Mouse (Mus musculus) hindbrain, embryonic 15.5 days (tissue): ENCODE data around the gene Gpn2. TPM values are rescaled to one million over a fixed set of nuclear protein-coding genes. Genes with fewer than 3 reads are reported as not detected.

Source experiments
- ATAC-seq: fragments of 200-750 bp; cut with Nextera tagmentation; 2 replicates; pipeline ENCODE4 v1.8.0; 2017; ENCODE audit warnings: low read depth, moderate number of reproducible peaks, moderate TSS enrichment; ENCODE audit not compliant: low FRiP score
- H3K27ac ChIP-seq: fragments of 300-500 bp; sonication (generic); replicated peaks from 2 replicates; pipeline ENCODE4 v1.5.1; 2015; ENCODE audit warnings: mild to moderate bottlenecking, inconsistent platforms
- H3K27me3 ChIP-seq: fragments of 300-500 bp; sonication (generic); 2 replicates; pipeline ENCODE4 v1.6.1; 2015; ENCODE audit warnings: control low read depth, inconsistent platforms
- H3K36me3 ChIP-seq: fragments of 300-500 bp; sonication (generic); 2 replicates; pipeline ENCODE4 v1.6.1; 2015; ENCODE audit warnings: control low read depth, inconsistent platforms
- H3K4me1 ChIP-seq: fragments of 300-500 bp; sonication (generic); replicated peaks from 2 replicates; pipeline ENCODE4 v1.6.1; 2015; ENCODE audit warnings: control low read depth, inconsistent platforms
- H3K4me2 ChIP-seq: fragments of 300-500 bp; sonication (generic); 2 replicates; pipeline ENCODE4 v1.6.1; 2015; ENCODE audit warnings: moderate library complexity, mild to moderate bottlenecking, inconsistent platforms
- H3K4me3 ChIP-seq: fragments of 300-500 bp; sonication (generic); 2 replicates; pipeline ENCODE4 v1.5.1; 2015; ENCODE audit warnings: mild to moderate bottlenecking, inconsistent platforms
- H3K9ac ChIP-seq: fragments of 300-500 bp; sonication (generic); 2 replicates; pipeline ENCODE4 v1.6.1; 2015; ENCODE audit warnings: inconsistent platforms
- H3K9me3 ChIP-seq: fragments of 300-500 bp; sonication (generic); 2 replicates; pipeline ENCODE4 v1.6.1; 2016; ENCODE audit warnings: control low read depth, inconsistent platforms
- WGBS: fragments of 180-500 bp; shearing (Covaris S2); methylation state at CpG from one replicate; pipeline ENCODE4 v1.1.7; 2015; 5-methylcytosine and 5-hydroxymethylcytosine counted together
- polyA plus RNA-seq: library from polyadenylated mRNA; unstranded; fragments of >200 nt; fragmentation: Nextera tagmentation; extraction: Ambion mirVana; gene quantifications from 2 replicates; pipeline ENCODE4 v1.2.1, GENCODE M21; 2015

The Gpn2 gene
- polyA plus RNA-seq, 1 experiment from 2014 or later = 17.6 TPM

DNA sequence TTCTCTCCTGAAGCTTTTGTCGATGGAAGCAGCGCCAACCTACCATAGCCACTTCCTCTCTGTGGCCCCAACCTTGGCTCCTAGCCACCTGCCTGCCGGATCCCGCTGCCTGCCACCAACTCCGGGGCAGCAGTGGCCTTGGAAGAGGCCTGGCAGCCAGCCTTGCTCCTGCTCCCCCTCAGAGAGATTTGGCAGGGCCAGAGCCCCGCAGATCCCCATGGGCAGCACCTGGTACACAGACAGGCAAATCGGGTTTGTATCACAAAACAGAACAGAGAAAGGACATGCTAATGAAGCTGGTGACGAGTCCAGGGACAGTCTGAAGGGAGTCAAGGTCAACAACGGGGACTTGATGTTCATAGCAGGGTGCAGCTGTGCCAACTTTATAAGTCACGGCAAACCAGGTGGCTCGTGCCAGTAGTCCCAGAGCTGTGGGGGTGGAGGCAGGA lies 21.0 kb upstream of the Gpn2 start:
- Histone ChIP-seq H3K9me3 (no peaks in the 10 kb centered on the region), H3K27ac (no peak overlapping the region), H3K4me2 (no peak overlapping the region), H3K4me3 (no peak overlapping the region), H3K9ac (no peak overlapping the region), H3K27me3 (no peaks in the 10 kb centered on the region), H3K4me1 (no peaks in the 10 kb centered on the region), H3K36me3 (no peaks in the 10 kb centered on the region)
- WGBS = 59% methylated on average over 11 of the region's 11 CpGs
- no peak for ATAC-seq

DNA sequence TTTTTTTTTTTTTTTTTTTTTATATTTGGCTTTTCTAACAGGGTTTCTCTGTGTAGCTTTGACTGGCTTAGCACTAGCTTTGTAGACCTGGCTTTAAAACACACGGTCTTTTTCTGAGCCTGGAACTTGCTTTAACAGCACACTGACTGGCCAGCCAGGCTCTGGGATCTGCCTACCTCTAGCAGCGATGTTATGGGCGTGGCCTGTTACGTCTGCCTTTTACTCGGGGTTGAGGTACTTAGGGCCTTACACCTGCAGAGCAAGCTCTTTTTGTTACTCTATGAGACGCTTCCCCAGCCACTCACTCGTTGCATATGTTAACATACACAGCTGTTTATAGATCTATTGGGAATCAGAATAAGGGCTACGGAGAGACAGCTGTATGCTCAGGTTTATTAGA lies 16.9 kb upstream of the Gpn2 start:
- Histone ChIP-seq H3K27ac (no peak overlapping the region), H3K9ac (no peak overlapping the region), H3K4me3 (no peak overlapping the region), H3K36me3 (no peaks in the 10 kb centered on the region), H3K27me3 (no peaks in the 10 kb centered on the region), H3K9me3 (no peaks in the 10 kb centered on the region), H3K4me1 (no peaks in the 10 kb centered on the region), H3K4me2 (no peak overlapping the region)
- 26% methylated on average over 8 of the region's 8 CpGs for WGBS
- ATAC-seq = no peak

DNA sequence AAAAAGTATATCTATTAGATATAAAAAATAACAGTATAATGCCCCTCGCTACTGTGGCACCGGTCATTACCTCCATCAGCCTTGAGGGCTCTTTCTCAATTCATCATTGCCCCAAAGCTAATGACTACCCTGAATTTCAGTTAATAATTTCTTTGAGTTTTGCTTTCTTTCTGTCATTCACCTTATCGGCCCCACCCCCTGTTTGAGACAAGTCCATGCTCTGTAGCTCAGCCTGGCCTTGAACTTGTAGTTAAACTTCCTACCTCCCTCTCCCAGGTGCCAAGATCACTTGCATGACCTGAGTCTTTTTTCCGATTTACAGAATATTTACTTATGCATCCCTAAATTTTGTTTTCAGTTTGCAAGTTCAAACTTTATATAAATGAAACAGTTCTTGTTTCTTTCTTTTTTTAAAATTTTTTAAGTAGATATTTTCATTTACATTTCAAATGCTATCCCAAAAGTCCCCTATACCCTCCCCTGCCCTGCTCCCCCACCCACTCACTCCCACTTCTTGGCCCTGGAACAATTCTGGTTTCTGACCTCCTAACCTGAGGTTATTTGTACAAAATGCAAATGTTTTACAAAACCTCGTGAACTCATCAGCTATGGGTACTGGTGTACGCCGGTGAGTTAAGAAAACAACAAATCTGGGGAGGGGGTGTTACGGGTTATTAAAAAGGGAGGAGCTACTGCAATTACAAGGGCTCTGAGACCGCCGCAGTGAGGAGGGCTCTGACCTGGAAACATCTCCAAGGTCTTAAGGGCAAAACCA lies 14.7 kb upstream of the Gpn2 start:
- Histone ChIP-seq H3K27me3 (no peaks in the 10 kb centered on the region), H3K36me3 (no peaks in the 10 kb centered on the region), H3K4me2 (no peak overlapping the region), H3K4me1 (0 out of 2 replicates have a peak, but pooled peaks cover 6% of the 10 kb centered on the region), H3K9me3 (no peaks in the 10 kb centered on the region), H3K4me3 (no peak overlapping the region), H3K27ac (no peak overlapping the region), H3K9ac (no peak overlapping the region)
- ATAC-seq = no peak
- WGBS = 75% methylated on average over 10 of the region's 10 CpGs

DNA sequence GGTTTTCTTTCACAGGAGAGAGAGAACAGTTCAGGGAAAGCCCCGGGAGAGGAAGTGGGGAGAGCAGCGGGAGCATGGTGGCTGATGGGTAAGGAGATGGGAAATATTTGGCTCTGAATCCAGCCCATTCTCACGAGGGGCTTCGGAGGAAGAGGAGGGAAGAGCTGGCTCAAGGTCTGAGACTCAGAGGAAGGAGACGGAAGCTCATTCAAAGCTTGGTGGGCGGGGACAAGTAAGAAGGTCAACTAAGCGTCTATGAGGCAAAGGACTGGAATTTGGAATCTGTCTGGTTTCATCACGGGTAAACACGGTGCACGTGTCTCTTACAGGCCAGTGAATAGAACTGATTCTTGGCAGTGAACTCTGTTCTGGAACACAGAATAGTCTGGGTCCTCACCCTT lies 14.1 kb upstream of the Gpn2 start:
- no peak for ATAC-seq
- Histone ChIP-seq H3K27ac (no peak overlapping the region), H3K4me3 (no peak overlapping the region), H3K27me3 (no peaks in the 10 kb centered on the region), H3K4me1 (peaks cover 6% of the 10 kb centered on the region; the same call in 1 of the 2 replicates), H3K9ac (no peak overlapping the region), H3K4me2 (no peak overlapping the region), H3K36me3 (no peaks in the 10 kb centered on the region), H3K9me3 (no peaks in the 10 kb centered on the region)
- 59% methylated on average over 10 of the region's 10 CpGs for WGBS

DNA sequence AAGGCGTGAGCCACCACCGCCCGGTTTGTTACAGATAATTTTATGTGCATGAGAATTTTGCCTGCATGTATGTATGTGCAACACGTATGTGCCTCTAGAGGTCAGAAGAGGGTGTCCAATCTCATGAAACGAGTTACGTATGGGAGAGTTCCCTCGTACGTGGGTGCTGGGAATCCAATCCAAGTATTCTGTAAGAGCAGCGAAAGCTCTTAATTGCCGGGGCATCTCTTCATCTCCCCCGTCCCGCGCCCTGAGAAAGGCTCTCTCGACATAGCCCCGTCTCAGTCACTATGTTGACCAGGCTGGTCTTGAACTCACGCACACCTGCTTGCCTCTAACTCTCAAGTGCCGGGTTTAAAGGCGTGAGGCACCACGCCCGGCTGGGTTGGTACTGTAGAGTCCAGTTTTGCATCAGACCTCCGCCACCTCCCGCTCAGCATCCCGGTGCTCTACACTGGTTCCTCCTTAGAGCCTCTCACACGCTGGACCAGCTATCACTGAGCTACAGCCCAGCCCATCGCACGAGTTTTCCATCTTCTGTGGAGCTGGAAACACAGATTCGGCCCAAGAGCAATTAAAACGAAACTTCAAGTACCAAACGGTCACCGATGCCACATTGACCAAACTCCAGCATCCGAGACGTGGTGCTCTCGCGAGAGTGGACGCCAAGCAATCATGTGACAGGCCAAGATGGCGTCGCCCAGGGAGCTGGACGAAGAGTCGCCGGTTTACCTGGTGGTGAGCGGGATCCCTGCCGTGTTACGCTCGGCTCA lies 9.9 kb upstream of the Gpn2 start, which contains the start of gene Gpatch3:
Gpatch3 (plus strand) TSS at position 676 of the 773 bp plus-strand sequence.
- H3K27ac ChIP-seq = peak within 1 kb of the TSS; percentile 82
- peak within 1 kb of the TSS; percentile 92 for H3K4me3 ChIP-seq
- peaks cover 13% of the 10 kb centered on the region for H3K36me3 ChIP-seq
- peak; percentile 92 for ATAC-seq
- no peaks in the 10 kb centered on the region for H3K27me3 ChIP-seq
- H3K9me3 ChIP-seq = no peaks in the 10 kb centered on the region
- 6% methylated on average over 44 of the region's 44 CpGs for WGBS
- H3K4me1 ChIP-seq = peaks cover 17% of the 10 kb centered on the region
- peak within 1 kb of the TSS; percentile 75 for H3K4me2 ChIP-seq
- peak within 1 kb of the TSS; percentile 80 for H3K9ac ChIP-seq

DNA sequence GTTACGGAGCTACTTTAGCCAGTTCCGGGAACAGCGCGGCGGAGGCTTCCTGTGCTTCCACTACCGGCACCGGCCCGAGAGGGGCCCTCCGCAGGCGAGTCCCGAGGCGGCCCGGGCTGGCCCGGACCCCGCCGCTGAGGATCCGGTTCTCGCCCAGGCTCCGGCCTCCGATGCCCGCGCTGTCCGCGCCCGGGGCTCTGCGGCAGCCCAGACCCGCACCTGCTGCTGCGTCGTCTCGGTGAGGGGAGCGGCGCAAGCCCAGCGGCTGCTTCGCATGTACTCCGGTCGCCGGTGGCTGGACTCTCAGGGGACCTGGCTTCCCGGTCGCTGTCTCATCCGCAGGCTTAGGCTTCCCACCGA lies 9.3 kb upstream of the Gpn2 start:
- peak overlapping the region; percentile 82 for H3K27ac ChIP-seq
- H3K4me3 ChIP-seq = peak overlapping the region; percentile 92
- ATAC-seq = peak; percentile 70
- peaks cover 17% of the 10 kb centered on the region for H3K4me1 ChIP-seq
- no peaks in the 10 kb centered on the region for H3K27me3 ChIP-seq
- under 1% methylated on average over 39 of the region's 41 CpGs for WGBS
- peak overlapping the region; percentile 80 for H3K9ac ChIP-seq
- no peaks in the 10 kb centered on the region for H3K9me3 ChIP-seq
- peaks cover 17% of the 10 kb centered on the region for H3K36me3 ChIP-seq
- peak overlapping the region; percentile 75 for H3K4me2 ChIP-seq

DNA sequence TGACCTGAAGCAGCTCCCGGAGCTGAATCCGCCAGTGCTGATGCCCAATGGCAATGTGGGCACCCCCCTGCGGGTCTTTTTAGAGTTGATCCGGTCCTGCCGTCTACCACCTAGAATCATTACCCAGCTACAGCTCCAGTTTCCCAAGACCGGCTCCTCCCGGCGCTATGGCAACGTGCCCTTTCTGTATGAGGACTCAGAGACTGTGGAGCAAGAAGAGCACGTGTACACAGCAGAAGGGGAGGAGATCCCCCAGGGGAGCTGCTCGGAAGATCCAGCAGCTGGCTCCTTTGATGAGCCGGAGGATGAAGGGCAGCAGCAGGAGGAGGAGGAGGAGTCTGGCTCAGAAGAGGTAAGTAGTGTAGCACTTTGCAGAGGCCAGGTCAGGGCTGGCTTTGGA lies 6.2 kb upstream of the Gpn2 start:
- Histone ChIP-seq H3K4me3 (no peak overlapping the region), H3K27me3 (no peaks in the 10 kb centered on the region), H3K4me2 (no peak overlapping the region), H3K27ac (no peak overlapping the region), H3K9me3 (no peaks in the 10 kb centered on the region), H3K4me1 (peaks cover 17% of the 10 kb centered on the region), H3K36me3 (peaks cover 40% of the 10 kb centered on the region), H3K9ac (no peak overlapping the region)
- no peak for ATAC-seq
- WGBS = 71% methylated on average over 12 of the region's 12 CpGs

DNA sequence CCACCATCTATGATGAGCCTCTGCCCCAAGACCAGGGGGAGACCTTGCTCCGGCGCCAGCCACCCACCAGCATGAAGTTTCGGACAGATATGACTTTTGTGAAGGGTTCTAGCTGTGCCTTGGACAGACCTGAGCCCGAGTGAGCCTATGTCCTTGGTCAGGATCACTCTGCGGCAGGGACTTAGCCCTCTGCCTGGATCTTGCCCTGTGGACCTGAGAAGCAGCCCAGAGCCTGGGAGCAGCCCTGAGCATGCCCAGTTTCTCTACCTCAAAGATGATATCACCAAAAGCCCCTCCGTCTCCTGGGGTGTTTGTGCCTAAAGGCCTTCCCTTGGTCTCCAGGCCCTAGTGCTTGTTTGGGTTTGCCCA lies 488 bp upstream of the Gpn2 start:
- Histone ChIP-seq H3K27ac (peak overlapping the region; percentile 82), H3K36me3 (peaks cover 48% of the 10 kb centered on the region), H3K9me3 (no peaks in the 10 kb centered on the region), H3K4me1 (peaks cover 19% of the 10 kb centered on the region), H3K4me3 (peak overlapping the region; percentile 89), H3K4me2 (peak overlapping the region; percentile 96), H3K27me3 (no peaks in the 10 kb centered on the region), H3K9ac (peak overlapping the region; percentile 78)
- 59% methylated on average over 6 of the region's 6 CpGs for WGBS
- peak; percentile 52 for ATAC-seq

DNA sequence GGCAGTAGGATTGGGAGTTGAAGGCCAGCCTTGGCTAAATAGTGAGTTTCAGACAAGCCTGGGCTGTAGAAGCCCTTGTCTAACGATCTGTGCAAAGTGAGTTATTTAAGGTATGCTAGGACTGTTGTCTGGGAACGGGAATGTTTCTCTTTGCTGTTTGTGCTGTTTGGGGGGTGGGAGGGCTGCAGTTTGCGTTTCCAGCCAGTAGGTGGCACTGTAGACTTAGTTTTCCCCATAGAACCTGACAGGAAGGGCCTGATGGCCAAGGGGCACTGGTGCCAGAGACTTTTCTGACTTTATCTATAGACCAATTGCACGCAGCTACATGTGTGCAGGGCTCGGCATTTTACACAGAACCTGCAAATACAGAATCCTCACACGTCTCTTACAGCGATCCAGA lies 8.4 kb downstream of the Gpn2 start:
- no peaks in the 10 kb centered on the region for H3K9me3 ChIP-seq
- H3K4me2 ChIP-seq = no peak overlapping the region
- peaks cover 41% of the 10 kb centered on the region for H3K36me3 ChIP-seq
- 34% methylated on average over 7 of the region's 7 CpGs for WGBS
- no peak overlapping the region for H3K4me3 ChIP-seq
- no peak overlapping the region for H3K9ac ChIP-seq
- H3K4me1 ChIP-seq = no peaks in the 10 kb centered on the region
- ATAC-seq = peak; percentile 34; the same call in 1 of the 2 replicates
- H3K27me3 ChIP-seq = peaks cover 4% of the 10 kb centered on the region; the same call in 1 of the 2 replicates
- no peak overlapping the region for H3K27ac ChIP-seq

DNA sequence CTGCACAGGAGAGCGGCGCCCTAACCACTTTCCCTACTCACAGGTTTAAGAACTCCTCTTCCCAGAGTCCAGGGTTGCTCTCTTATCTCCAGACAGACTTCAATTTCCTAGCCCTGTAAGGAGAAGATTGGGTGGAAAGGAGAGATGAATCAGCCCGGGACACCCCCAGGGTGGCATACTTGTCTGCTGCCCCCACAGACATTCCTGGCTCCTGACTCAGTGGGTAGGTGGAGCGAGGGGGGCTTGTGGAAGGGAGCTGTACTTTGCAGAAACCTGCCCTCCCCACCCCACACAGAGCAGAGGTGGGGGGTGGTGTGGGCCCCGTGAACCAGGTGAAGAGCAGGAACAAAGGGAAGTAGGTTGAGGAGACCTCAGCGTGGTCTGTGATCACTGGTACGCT lies 11.4 kb downstream of the Gpn2 start:
- Histone ChIP-seq H3K9ac (no peak overlapping the region), H3K27ac (no peak overlapping the region), H3K9me3 (no peaks in the 10 kb centered on the region), H3K27me3 (peaks cover 32% of the 10 kb centered on the region), H3K4me2 (no peak overlapping the region), H3K4me3 (no peak overlapping the region), H3K36me3 (peaks cover 14% of the 10 kb centered on the region), H3K4me1 (peaks cover 13% of the 10 kb centered on the region)
- ATAC-seq = no peak
- 76% methylated on average over 7 of the region's 7 CpGs for WGBS

DNA sequence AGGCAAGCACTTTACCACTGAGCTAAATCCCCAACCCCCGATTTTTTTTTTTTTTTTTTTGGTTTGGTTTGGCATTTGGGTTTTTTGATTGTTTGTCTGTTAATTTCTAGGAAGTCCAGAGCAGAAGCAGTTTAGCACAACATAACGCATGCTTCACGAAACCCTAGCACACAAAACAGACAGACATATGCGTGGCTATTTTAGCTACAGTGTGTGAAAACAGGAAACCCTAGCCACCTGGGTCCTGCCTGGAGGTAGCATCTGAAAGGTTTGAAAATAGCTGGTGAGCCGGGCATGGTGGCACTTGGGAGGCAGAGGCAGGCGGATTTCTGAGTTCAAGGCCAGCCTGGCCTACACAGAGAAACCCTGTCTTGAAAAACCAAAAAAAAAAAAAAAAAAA lies 11.9 kb downstream of the Gpn2 start:
- H3K4me1 ChIP-seq = peaks cover 13% of the 10 kb centered on the region

DNA sequence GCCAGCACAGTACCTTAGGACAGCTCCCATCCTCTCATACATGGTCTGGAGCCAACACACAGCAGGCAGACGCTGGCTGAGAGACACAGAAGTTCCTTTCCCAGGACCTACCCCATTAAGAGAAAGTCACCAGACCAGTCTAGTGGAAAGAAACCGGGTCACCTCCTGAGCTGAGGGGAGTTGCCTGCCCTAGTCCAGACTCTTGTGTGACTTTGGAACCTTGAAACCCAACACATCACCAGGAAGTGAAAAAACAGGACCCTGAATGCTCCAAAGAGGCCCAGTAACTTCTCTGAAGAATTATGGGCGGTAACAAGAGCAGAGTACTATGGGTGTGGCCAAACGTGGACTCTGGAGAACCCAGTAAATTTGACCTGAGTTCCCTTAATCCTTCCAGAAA lies 14.5 kb downstream of the Gpn2 start:
- Histone ChIP-seq H3K4me1 (peaks cover 16% of the 10 kb centered on the region), H3K27ac (no peak overlapping the region), H3K36me3 (peaks cover 2% of the 10 kb centered on the region; the same call in 1 of the 2 replicates), H3K27me3 (peaks cover 51% of the 10 kb centered on the region), H3K4me2 (no peak overlapping the region), H3K9me3 (no peaks in the 10 kb centered on the region), H3K4me3 (no peak overlapping the region), H3K9ac (no peak overlapping the region)
- no peak for ATAC-seq
- 49% methylated on average over 4 of the region's 4 CpGs for WGBS

More for the DNA sequence above, 11.9 kb downstream of the Gpn2 start:
- H3K4me3 ChIP-seq = no peak overlapping the region
- peaks cover 32% of the 10 kb centered on the region for H3K27me3 ChIP-seq
- H3K36me3 ChIP-seq = peaks cover 8% of the 10 kb centered on the region
- no peak for ATAC-seq
- H3K4me2 ChIP-seq = no peak overlapping the region
- H3K27ac ChIP-seq = no peak overlapping the region
- WGBS = 89% methylated on average over 6 of the region's 6 CpGs
- no peak overlapping the region for H3K9ac ChIP-seq
- no peaks in the 10 kb centered on the region for H3K9me3 ChIP-seq
